Mouse (Mus musculus): Measurements from ENCODE around the gene Dpp6. TPM values are rescaled to one million over a fixed set of nuclear protein-coding genes. Genes with fewer than 3 reads are reported as not detected.

Dpp6 gene
- total RNA-seq (2015; ENCODE audit: low replicate concordance) (not detected in 2 replicates), total RNA-seq (2017; ENCODE audit: low replicate concordance) (not detected in 2 replicates)

DNA sequence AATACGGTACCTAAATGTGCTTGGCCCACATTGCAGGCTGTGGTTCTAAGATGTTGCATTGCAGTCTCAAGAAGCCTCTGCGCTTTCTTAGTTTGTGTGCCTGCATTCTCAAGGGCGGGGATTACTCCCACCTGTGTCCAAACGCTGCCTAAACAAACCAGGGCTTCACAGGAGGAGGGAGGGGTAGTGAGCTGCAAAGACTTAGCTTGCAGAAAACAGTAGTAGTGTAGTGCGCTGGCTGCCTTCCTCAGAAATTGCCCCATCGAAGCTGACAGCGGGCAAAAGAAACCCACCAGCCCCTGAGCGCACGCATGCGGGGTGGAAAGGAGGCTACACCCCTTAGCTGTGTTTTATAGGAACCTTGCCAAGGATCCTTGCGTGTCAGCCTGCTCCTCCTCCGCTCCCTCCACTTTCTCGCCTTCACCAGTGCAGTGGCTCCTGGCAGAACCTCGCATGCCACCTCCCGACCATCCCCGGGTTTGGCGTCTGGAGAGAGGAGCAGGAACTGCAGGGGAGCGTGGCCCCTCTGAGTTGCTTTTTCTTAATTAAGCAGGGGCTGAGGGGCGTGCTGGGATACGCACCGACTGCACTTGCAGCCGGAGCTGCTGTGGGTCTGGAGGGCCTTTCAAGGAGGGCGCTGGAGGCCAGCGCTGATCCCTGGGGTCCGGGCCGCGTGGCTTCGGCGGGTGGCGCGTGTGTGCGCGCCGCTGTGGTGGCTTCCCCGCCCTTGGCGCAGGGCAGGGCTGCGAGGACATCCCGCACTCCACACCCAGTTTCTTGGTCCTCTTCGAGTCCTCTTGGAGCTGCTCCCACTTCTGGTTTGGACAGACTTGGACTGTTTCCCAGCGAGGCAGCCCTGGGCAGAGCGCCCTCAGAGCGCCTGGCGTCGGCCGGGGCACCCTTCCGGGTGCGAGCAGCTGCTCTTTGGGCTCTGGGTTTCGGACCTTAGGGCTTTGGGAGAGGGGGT is at the start of gene Dpp6:
Gene Dpp6 (plus strand): TSS at position 229 of the 967 bp plus-strand sequence.
- ATAC-seq (replicated peaks; ENCODE audit: low FRiP score, poor library complexity, severe bottlenecking) = no peak

DNA sequence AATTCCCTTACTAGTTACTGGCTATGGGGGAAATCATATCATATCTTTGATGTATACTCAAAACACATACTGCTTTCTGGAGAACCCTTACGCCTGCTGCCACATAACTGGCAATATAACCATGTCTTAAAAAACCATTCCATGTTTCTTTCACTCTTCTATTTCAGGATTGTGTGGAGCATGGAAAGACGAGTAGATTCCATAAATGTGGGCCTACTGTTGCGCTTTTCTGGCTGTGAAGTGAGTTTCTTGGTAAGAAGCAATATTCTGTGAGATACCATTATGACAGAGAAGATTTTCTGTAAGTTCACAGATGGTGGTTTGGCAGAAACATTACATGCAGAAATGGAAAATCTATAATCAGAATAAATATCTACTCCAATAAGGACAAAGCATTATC is 33.0 kb upstream of the Dpp6 start:
- no peak for ATAC-seq (replicated peaks; ENCODE audit: low FRiP score, poor library complexity, severe bottlenecking)

DNA sequence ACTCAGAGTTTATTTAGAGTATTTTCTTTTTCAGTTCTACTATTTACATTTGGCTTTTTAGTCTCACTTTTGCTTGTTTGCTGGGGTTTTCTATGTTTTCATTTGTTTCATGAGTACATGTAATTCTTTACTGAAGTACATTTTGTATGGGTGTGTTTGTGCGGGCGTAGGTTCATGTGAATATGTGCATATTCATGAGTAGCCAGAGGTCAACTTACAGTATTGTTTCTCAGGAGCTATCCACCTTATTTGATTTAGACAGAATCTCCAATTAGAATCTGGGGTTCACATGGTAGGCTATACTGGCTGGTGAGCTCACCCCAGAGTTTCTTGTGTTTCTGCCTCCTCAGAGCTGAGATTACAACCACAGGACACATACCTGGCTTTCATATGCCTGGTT is 21.5 kb upstream of the Dpp6 start:
- ATAC-seq (replicated peaks; ENCODE audit: low FRiP score, poor library complexity, severe bottlenecking) = no peak

DNA sequence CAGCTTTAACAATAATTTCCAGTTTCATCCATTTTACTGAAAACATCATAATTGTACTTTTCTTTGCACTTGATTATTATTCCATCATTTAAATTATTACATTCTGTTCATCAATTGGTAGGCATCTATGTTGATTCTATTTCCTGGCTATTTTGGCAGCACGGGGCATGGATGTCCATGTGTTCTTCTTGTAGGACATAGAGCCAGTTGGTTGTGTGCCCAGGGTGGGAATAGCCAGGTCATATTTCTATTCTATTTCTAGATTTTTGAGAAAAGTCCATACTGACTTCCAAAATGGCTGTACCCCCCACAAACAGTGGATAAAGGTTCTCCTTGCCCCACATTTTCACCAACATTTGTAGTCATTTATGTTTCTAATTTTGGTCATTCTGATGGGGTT is 19.0 kb downstream of the Dpp6 start:
- ATAC-seq (replicated peaks; ENCODE audit: low FRiP score, poor library complexity, severe bottlenecking) = no peak

- ATAC-seq (replicated peaks; ENCODE audit: low FRiP score, poor library complexity, severe bottlenecking) = no peak
These were observed 24.1 kb downstream of the Dpp6 start for GRCm38 (mm10) chr5:26841151-26841550.

DNA sequence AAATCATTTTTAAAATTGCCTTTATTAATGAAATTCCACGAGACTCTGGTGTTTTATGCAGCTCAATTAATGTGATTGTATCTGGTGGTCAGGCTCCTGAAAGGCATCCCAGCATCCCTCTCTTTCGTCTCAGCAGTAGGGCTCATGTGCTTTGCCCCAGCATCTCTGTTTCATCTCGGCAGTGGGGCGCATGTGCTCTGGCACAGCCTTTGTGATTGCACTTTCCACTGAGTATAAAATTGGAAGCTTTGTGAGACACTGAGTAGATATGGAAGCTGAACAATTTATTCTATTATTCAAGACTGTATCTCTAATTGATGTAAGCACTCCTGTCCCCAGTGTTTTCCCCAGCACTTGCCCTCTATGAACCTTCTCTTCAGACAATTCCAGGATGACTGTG is 37.7 kb downstream of the Dpp6 start:
- ATAC-seq (replicated peaks; ENCODE audit: low FRiP score, poor library complexity, severe bottlenecking) = no peak

- ATAC-seq (replicated peaks; ENCODE audit: low FRiP score, poor library complexity, severe bottlenecking) = no peak
These were observed 58.4 kb downstream of the Dpp6 start for GRCm38 (mm10) chr5:26875449-26875848.

DNA sequence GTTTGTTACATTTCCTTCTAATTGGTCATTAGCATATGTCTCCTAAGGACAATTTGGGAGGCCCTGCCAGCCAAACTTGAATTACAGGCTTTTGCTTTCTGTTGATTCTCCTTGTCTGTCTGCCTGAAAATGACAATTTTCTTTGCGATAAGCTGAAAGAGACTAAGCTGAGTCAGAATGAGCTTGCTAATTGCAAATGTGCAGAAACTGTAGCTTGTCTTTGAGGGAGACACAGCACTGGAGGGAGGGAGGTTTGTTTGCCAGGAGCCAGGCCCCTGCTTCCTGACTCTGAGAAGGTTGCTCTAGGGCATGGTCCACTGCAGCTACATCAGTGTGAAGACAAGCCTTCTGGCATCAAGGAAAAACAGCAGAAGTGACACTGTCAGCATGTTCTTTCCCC is 70.5 kb downstream of the Dpp6 start:
- no peak for ATAC-seq (replicated peaks; ENCODE audit: low FRiP score, poor library complexity, severe bottlenecking)

GRCm38 (mm10) chr5:26888080-26888479 is 71.1 kb downstream of the Dpp6 start:
- ATAC-seq (replicated peaks; ENCODE audit: low FRiP score, poor library complexity, severe bottlenecking) = no peak

GRCm38 (mm10) chr5:26894346-26894745 is 77.3 kb downstream of the Dpp6 start:
- ATAC-seq (replicated peaks; ENCODE audit: low FRiP score, poor library complexity, severe bottlenecking) = no peak

DNA sequence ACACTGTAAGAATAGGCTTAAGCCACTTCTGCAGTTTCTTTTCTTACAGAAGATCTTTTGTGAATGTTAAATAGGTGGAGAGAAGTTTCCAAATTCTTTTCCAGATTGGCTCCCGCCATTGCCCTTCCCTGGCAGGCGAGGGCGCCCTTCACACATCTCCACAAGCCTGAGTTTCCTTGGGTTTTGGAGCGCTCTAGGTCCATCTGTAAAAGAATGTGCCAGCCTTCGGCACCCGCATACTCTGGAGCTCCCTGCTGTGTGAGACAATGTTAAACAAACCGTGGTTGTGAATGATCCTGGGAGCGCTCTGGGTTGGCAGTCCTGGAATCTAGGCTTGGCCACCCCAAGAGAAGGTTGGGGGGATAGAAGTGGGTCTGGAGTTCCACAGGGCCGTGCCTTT is 86.8 kb downstream of the Dpp6 start:
- no peak for ATAC-seq (replicated peaks; ENCODE audit: low FRiP score, poor library complexity, severe bottlenecking)

DNA sequence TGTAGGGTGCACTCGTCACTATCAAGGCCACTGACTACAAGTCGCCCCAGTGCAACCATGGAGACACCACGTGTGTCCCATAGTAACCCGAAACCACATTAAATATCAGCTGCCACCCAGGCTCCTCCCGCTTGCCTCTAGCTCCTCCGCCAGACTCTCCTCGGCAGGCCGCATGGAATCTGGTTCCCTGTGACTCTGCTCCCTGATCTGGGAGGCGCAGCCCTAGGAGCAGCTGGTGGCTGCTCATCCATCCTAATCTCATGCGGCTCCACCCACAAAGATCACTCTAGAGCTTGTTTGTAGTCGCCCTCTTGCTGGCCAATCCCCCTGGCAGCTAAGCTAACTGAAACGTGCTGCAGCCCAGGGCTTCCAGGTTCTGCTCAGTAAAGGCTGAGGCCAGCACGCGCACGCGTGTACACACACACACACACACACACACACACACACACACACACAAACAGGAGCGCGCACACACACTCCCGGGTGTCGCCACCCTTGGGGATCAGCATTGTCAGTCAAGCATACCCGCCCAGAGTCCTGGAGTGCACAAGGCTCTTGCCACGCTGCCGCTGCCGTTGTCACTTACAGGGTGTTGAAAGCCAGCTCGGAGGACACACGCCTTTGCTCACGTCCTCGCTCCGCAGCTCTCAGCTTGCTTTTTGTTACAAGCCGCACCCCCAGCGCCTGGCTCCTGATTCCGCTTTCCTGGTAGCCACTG is 87.5 kb downstream of the Dpp6 start:
- no peak for ATAC-seq (replicated peaks; ENCODE audit: low FRiP score, poor library complexity, severe bottlenecking)

GRCm38 (mm10) chr5:26907151-26907550 is 90.1 kb downstream of the Dpp6 start:
- no peak for ATAC-seq (replicated peaks; ENCODE audit: low FRiP score, poor library complexity, severe bottlenecking)

GRCm38 (mm10) chr5:26908612-26909011 is 91.6 kb downstream of the Dpp6 start:
- no peak for ATAC-seq (replicated peaks; ENCODE audit: low FRiP score, poor library complexity, severe bottlenecking)

DNA sequence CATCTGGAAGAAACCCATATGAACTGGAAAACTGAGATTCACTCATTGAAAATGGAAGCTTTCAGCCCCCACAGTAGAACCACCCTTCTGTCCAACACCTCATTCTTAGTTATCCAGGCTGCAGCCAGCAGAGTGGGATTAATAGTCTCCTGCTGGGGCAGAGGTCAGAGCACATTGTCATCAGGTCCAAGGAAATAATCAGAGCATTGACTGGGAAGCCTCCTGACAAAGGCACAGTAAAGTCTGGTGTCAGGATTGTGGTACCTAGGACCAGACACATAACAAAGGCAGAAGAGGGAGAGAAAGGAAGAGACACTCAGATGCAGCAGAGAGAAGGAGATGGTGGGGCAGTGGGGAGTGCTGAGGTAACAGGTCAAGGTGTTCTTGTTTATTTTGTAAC is 93.3 kb downstream of the Dpp6 start:
- ATAC-seq (replicated peaks; ENCODE audit: low FRiP score, poor library complexity, severe bottlenecking) = no peak

DNA sequence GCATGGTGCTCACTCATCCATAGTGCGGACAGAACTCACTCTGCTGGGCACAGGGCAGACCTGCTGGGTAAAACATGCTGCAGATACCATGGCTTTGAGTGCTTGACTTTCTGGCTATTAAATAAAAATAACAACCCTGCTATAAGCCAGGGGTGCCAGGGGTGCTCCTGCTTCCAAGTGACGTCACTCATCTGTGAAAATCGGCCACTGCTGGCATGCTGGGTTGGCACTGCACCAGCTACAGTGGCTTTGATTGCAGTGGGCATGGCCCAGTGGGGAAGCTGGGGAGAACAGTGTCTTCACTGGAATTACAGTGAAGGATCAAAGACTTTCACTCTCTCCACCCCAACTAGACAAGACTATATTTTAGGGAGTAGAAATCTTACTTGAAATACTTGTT is 95.0 kb downstream of the Dpp6 start:
- ATAC-seq (replicated peaks; ENCODE audit: low FRiP score, poor library complexity, severe bottlenecking) = no peak

DNA sequence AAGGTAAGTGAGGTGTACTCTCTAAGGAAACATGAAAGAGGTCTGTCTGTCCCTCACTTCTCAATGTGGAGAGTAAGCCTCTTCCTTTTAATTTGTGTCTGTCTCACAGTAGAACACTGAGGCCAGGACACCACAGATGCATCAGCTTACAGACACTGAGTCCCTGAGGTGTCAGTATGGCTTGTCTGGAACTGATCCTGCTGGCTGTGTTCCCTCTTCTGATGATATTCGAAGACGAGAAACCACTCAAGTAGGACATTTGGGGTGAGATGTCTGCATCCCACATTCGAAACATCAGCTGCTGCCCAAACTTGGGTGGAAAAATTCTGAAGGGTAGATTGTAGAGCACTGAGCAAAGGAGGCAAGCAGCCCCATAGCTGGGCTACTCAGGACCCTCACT is 101.8 kb downstream of the Dpp6 start:
- ATAC-seq (replicated peaks; ENCODE audit: low FRiP score, poor library complexity, severe bottlenecking) = no peak

- ATAC-seq (replicated peaks; ENCODE audit: low FRiP score, poor library complexity, severe bottlenecking) = no peak
These were observed 107.5 kb downstream of the Dpp6 start for GRCm38 (mm10) chr5:26924552-26924951.

DNA sequence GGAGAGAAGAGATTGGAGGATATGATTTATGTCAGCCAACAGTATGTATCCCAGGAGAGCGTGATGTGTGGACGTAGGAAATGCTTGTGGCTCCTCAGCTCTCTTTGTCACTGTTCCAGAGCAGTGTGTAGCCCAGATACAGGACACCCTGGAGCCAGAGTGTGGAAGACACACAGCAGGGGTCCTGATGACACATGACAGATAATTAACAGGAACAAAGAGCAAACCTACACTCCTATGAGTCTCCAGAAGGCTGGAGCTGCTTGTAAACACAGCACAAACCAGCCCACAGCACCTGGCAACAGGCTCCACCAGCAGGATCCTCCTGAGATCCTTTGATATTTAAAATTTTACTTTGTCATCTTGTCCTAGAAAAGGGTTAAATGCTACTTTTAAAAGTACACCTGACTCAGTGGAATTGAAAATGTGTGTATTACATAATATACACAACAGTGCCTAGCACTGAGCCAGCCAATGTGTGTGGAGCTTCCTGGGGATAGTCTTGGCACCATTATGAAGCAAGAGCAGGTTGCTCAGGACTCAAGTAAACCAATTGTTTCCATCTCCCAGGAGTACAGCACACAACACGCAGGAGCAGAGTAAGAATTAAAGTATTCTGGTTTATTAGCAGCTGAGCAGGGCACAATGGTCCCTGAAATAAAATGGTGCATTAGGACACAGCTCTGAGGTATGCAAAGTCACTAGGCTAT is 115.6 kb downstream of the Dpp6 start:
- no peak for ATAC-seq (replicated peaks; ENCODE audit: low FRiP score, poor library complexity, severe bottlenecking)

DNA sequence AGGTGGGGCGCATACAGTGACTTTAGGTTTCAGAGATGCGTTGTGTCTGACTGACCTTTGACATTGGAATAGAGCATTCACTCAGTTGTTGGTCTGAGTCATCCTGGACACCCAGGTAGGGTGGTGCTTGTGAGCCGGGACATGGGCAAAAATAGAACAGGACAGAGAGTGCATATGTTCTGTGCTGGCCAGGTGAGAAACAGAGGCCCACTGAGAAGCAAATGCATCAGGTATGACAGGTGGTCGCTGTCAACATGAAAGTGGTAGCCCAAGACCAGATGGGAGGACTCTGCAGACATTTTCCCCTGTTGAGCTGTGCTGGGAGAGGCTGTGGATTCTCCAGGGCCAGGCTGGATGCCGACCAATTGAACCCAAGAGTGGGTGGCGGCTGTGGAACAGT is 117.9 kb downstream of the Dpp6 start:
- no peak for ATAC-seq (replicated peaks; ENCODE audit: low FRiP score, poor library complexity, severe bottlenecking)

Measured in erythroblast, adult 5-6 weeks (primary cell).